In genomic region chr4:102886459-102886858, GRCm38 (mm10) we compare ENCODE assay signal across 17 mouse cellular contexts.
"Had no signal": no experiment of that assay in that cellular context is flagged by ENCODE, and none has a peak within 500 bp of the region (broad histone marks: within the 10 kb centered on the region; RNA-seq: fewer than 3 reads in every experiment).

No protein-coding gene starts in this region.

- H3K9ac ChIP-seq: liver, embryonic 13.5 days; lung, embryonic 14.5 days; midbrain, embryonic 12.5 days; midbrain, embryonic 15.5 days; neural tube, embryonic 13.5 days; stomach, embryonic 15.5 days had no signal

- H3K4me1 ChIP-seq: liver, embryonic 13.5 days; midbrain, embryonic 12.5 days; midbrain, embryonic 15.5 days; neural tube, embryonic 13.5 days; stomach, embryonic 15.5 days had no signal

- H3K9me3 ChIP-seq: liver, embryonic 13.5 days; midbrain, embryonic 12.5 days; midbrain, embryonic 15.5 days; neural tube, embryonic 13.5 days; stomach, embryonic 15.5 days had no signal

- H3K4me2 ChIP-seq: liver, embryonic 13.5 days; lung, embryonic 14.5 days; midbrain, embryonic 12.5 days; midbrain, embryonic 15.5 days; neural tube, embryonic 13.5 days; stomach, embryonic 15.5 days had no signal

- H3K27me3 ChIP-seq: liver, embryonic 13.5 days; midbrain, embryonic 12.5 days; midbrain, embryonic 15.5 days; neural tube, embryonic 13.5 days; stomach, embryonic 15.5 days had no signal

- H3K4me3 ChIP-seq: left cerebral cortex, adult 2 months; liver, embryonic 13.5 days; midbrain, embryonic 12.5 days; midbrain, embryonic 15.5 days; neural tube, embryonic 13.5 days; stomach, embryonic 15.5 days had no signal

- H3K27ac ChIP-seq: liver, embryonic 13.5 days; macrophage; midbrain, embryonic 12.5 days; midbrain, embryonic 15.5 days; neural tube, embryonic 13.5 days; stomach, embryonic 15.5 days had no signal

- DNase-seq: kidney, adult 18-20 months; kidney, adult 9 months; kidney, postnatal 14 days; kidney, postnatal 4 days; layer of hippocampus, postnatal 36 days; liver, embryonic 13.5 days; lung, embryonic 14.5 days; right cerebral cortex, adult 18-20 months; right cerebral cortex, postnatal 14 days; right cerebral cortex, postnatal 4 days; thymus, postnatal 25 days had no signal

- H3K36me3 ChIP-seq: liver, embryonic 13.5 days; midbrain, embryonic 12.5 days; midbrain, embryonic 15.5 days; stomach, embryonic 15.5 days had no signal
